Mouse (Mus musculus): Measurements from ENCODE around the gene Cstf3. TPM values are rescaled to one million over a fixed set of nuclear protein-coding genes. Genes with fewer than 3 reads are reported as not detected.

Cstf3 gene
- total RNA-seq, 4 experiments from 2014 or later, result 5.9 to 7.9 (median 6.9) TPM

- peak; percentile 31 to 46 for DNase-seq (ENCODE audit: low spot score in 2 of 2)
These were observed 121.5 kb downstream of the Cstf3 start, which contains the start of gene Tcp11l1 for GRCm38 (mm10) chr2:104711585-104712485. TSS of gene Tcp11l1 (minus strand) at chr2:104712169.

- DNase-seq (ENCODE audit: low spot score in 2 of 2), result no peak
These were observed 122.1 kb downstream of the Cstf3 start for GRCm38 (mm10) chr2:104712486-104712809.

GRCm38 (mm10) chr2:104714254-104714691 is 124.0 kb downstream of the Cstf3 start:
- DNase-seq (ENCODE audit: low spot score in 2 of 2), result peak in 1 of 2 experiments; percentile 22

Other genes with a start within 250 kb of the Cstf3 start
- 1 to 10 TPM; 1.7 to 2.7 (median 1.9) TPM for gene D430041D05Rik, start 179.5 kb upstream of the Cstf3 start, total RNA-seq (2022)
- gene Hipk3, start 96.1 kb upstream of the Cstf3 start, total RNA-seq (2022), result 100 to 1,000 TPM; 264 to 309 (median 281) TPM
- gene Tcp11l1, start 121.6 kb downstream of the Cstf3 start, total RNA-seq (2022), result 10 to 100 TPM in 1 of 4 experiments, 1 to 10 TPM in 3; 8.7 to 11.7 (median 9.2) TPM
- gene Pin1rt1, start 125.9 kb downstream of the Cstf3 start, total RNA-seq (2022), result not detected
- gene Depdc7, start 152.4 kb downstream of the Cstf3 start, total RNA-seq (2022), result 1 to 10 TPM; 1.4 to 2.9 (median 2.5) TPM
- gene Qser1, start 226.2 kb downstream of the Cstf3 start, total RNA-seq (2022), result 10 to 100 TPM; 62.5 to 83.1 (median 69.3) TPM

All from gastrocnemius, adult 8-10 months (tissue).